Mouse (Mus musculus): ENCODE results near the gene Lypd9.

DNA sequence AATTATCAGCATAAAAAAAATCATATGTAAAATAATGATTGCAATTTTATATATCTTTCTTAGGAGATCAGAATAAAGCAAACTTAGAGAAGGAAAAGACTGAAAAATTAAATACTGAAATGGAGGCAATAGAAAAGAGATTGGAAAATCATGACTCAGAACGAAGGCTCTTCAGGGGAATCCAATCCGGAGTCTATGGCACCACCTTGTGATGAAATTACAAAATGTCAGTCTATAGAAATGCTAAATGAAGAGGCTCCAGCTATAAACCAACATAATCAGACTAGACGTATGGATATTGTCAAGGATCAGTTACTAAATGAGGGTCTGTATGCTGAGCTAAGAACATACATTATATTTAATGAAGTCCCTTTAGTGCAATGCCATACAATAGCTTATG is 46.6 kb upstream of the Lypd9 start:
- TF ChIP-seq CTCF (IDR thresholded peaks at IDR 0.05; ENCODE audit: control insufficient read depth, insufficient read depth, low read length) (no peak), POLR2A (IDR thresholded peaks at IDR 0.05; ENCODE audit: borderline replicate concordance, control insufficient read depth, low read depth, low read length) (no peak)

All from bone marrow, adult 2 months (tissue).